Mouse (Mus musculus) bone marrow, adult 2 months (tissue): Measurements from ENCODE around the gene Fam83c. TPM values are rescaled to one million over a fixed set of nuclear protein-coding genes. Genes with fewer than 3 reads are reported as not detected.

ENCODE experiments used
- H3K27ac ChIP-seq: fragments of 200-500 bp; 2 replicates; pipeline ENCODE4 v1.5.1; 2012; ENCODE audit warnings: low read depth, mild to moderate bottlenecking, control low read depth, inconsistent platforms, low read length; ENCODE audit not compliant: control insufficient read depth, poor library complexity, insufficient read depth
- H3K4me1 ChIP-seq: fragments of 200-500 bp; 2 replicates; pipeline ENCODE4 v1.6.1; 2011; ENCODE audit warnings: low read length; ENCODE audit not compliant: control insufficient read depth, insufficient read depth
- H3K4me3 ChIP-seq: fragments of 200-500 bp; replicated peaks from 2 replicates; pipeline ENCODE3; 2011; ENCODE audit warnings: mild to moderate bottlenecking, low read depth, low read length, control low read depth; ENCODE audit not compliant: control insufficient read depth
- CTCF ChIP-seq: fragments of 200-500 bp; IDR thresholded peaks from 2 replicates; pipeline ENCODE4 v1.5.1; 2011; ENCODE audit warnings: low read length, control low read depth; ENCODE audit not compliant: control insufficient read depth, insufficient read depth
- POLR2A ChIP-seq: fragments of 200-500 bp; IDR thresholded peaks from 2 replicates; pipeline ENCODE4 v1.6.1; 2011; ENCODE audit warnings: low read depth, mild to moderate bottlenecking, control low read depth, low read length, borderline replicate concordance; ENCODE audit not compliant: control insufficient read depth
- WGBS: fragments of 180-500 bp; shearing (Covaris S2); methylation state at CpG from one replicate; pipeline ENCODE4 v1.1.7; 2018; 5-methylcytosine and 5-hydroxymethylcytosine counted together
- polyA plus RNA-seq: library from polyadenylated mRNA; stranded (reverse); fragments of >200 nt; gene quantifications from 2 replicates; pipeline ENCODE4 v1.2.4, GENCODE M21; 2011; ENCODE audit warnings: low replicate concordance; ENCODE audit not compliant: missing spikeins, insufficient read depth, insufficient read length

Fam83c gene
- polyA plus RNA-seq, 1 experiment = not detected

GRCm38 (mm10) chr2:155778004-155778403 lies 56.6 kb downstream of the Fam83c start:
- no peak for TF ChIP-seq CTCF
- TF ChIP-seq POLR2A = no peak
- WGBS = 62% methylated on average over 6 of the region's 6 CpGs
- no peak overlapping the region for H3K4me3 ChIP-seq
- no peaks in the 10 kb centered on the region; the same call in 1 of the 2 replicates for H3K4me1 ChIP-seq
- no peak overlapping the region for H3K27ac ChIP-seq

DNA sequence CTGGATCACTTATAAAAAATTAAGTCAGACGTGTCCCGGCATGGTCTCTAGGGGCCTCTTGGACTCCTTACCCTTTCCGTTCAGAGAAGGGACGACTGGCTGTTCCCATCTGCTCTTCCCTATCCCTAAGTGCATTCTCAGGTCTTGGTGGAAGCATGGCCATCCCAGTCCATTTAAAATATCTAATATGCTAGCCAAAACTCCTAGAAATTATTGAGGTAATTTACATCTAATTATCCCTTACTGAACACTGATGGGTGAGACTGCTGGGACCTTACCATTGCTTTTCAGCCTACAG lies 57.0 kb downstream of the Fam83c start:
- TF ChIP-seq POLR2A (no peak), CTCF (no peak)
- H3K27ac ChIP-seq = no peak overlapping the region
- H3K4me3 ChIP-seq = no peak overlapping the region
- no peaks in the 10 kb centered on the region; the same call in 1 of the 2 replicates for H3K4me1 ChIP-seq
- WGBS = 76% methylated on average over 4 of the region's 4 CpGs

Other genes starting within 250 kb of the Fam83c start
- gene Gss, start 242.0 kb downstream of the Fam83c start, polyA plus RNA-seq = 7.3 and 8.5 TPM in 2 replicates
- gene Myh7b, start 223.6 kb downstream of the Fam83c start, polyA plus RNA-seq = not detected in 2 replicates
- 31.7 and 47.0 TPM in 2 replicates for gene Trpc4ap, start 142.5 kb downstream of the Fam83c start, polyA plus RNA-seq
- gene Edem2, start 105.4 kb downstream of the Fam83c start, polyA plus RNA-seq = 13.1 and 17.6 TPM in 2 replicates
- not detected in 2 replicates for gene Gm17581, start 99.0 kb downstream of the Fam83c start, polyA plus RNA-seq
- gene Procr, start 83.7 kb downstream of the Fam83c start, polyA plus RNA-seq = 1.6 TPM in 1 of 2 replicates, not detected in the other
- gene Mmp24, start 59.5 kb downstream of the Fam83c start, polyA plus RNA-seq = not detected in 2 replicates
- gene BC029722, start 15.4 kb downstream of the Fam83c start, polyA plus RNA-seq = 7.8 and 17.8 TPM in 2 replicates
- 88.2 and 146 TPM in 2 replicates for gene Eif6, start 7.9 kb downstream of the Fam83c start, polyA plus RNA-seq
- gene Uqcc1, start 95.5 kb upstream of the Fam83c start, polyA plus RNA-seq = 7.6 and 14.9 TPM in 2 replicates
- gene Gm15557, start 105.9 kb upstream of the Fam83c start, polyA plus RNA-seq = not detected in 2 replicates
- gene Gdf5, start 110.5 kb upstream of the Fam83c start, polyA plus RNA-seq = not detected in 2 replicates
- gene Cep250, start 121.6 kb upstream of the Fam83c start, polyA plus RNA-seq = 24.0 and 39.1 TPM in 2 replicates
- gene 6430550D23Rik, start 173.1 kb upstream of the Fam83c start, polyA plus RNA-seq = 0.83 and 1.5 TPM in 2 replicates
- 66.9 and 70.5 TPM in 2 replicates for gene Ergic3, start 173.2 kb upstream of the Fam83c start, polyA plus RNA-seq
- not detected in 2 replicates for gene Fer1l4, start 218.1 kb upstream of the Fam83c start, polyA plus RNA-seq
- gene Spag4, start 230.3 kb upstream of the Fam83c start, polyA plus RNA-seq = 0.99 and 5.4 TPM in 2 replicates